ENCODE assay signal across 24 mouse cellular contexts in the genomic region with DNA sequence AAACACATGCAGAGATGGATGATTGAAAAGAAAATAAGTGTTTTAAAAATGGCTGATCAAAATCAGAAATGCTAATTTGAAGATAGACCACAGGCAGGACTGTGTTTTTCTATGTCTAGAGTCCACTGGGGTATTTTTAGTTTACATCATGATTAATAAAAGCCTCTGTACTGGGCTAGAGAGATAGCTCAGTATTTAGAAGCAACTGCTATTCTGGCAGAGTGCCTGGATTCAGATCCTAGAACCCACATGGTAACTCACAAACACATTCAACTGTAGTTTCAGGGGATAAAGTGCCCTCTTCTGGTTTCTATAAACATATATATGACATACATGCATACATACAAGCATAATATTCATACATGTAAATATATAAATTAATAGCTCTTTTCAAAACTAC.
A peak's percentile ranks its signal among the peaks of the same experiment; 100 is the strongest.
DNase-seq lines count a peak whose midpoint lies in the region; ATAC-seq and TF ChIP-seq lines count a peak whose summit lies in the region.
"Had no signal": no experiment of that assay in that cellular context is flagged by ENCODE, and none has a peak within 500 bp of the region (broad histone marks: within the 10 kb centered on the region; RNA-seq: fewer than 3 reads in every experiment).

No protein-coding gene starts in this region.

- H3K9me3 ChIP-seq in forebrain, embryonic 14.5 days (replicated peaks; ENCODE audit: control insufficient read depth, low read length): no peaks in the 10 kb centered on the region
- H3K9me3 ChIP-seq in forebrain, postnatal 0 days (ENCODE audit: low read length): no peaks in the 10 kb centered on the region
- H3K9me3 ChIP-seq in liver, embryonic 12.5 days (replicated peaks): no peaks in the 10 kb centered on the region
- H3K9me3 ChIP-seq: heart, embryonic 15.5 days; hindbrain, embryonic 15.5 days; kidney, embryonic 15.5 days; limb, embryonic 10.5 days; limb, embryonic 15.5 days had no signal

- H3K36me3 ChIP-seq in forebrain, embryonic 14.5 days (ENCODE audit: control insufficient read depth, insufficient read depth, low read length): no peaks in the 10 kb centered on the region
- H3K36me3 ChIP-seq in forebrain, postnatal 0 days (ENCODE audit: insufficient read depth): no peaks in the 10 kb centered on the region
- H3K36me3 ChIP-seq in liver, embryonic 12.5 days: no peaks in the 10 kb centered on the region
- H3K36me3 ChIP-seq: heart, embryonic 15.5 days; hindbrain, embryonic 15.5 days; kidney, embryonic 15.5 days; limb, embryonic 10.5 days; limb, embryonic 15.5 days had no signal

- TF ChIP-seq CTCF in forebrain, postnatal 0 days (IDR thresholded peaks at IDR 0.05; ENCODE audit: low read depth): no peak
- peak; percentile 40 for TF ChIP-seq CTCF in layer of hippocampus, adult 2 months (conservative IDR thresholded peaks at IDR 0.05)

- H3K4me1 ChIP-seq in forebrain, embryonic 14.5 days (ENCODE audit: control insufficient read depth, insufficient read depth, low read length): no peaks in the 10 kb centered on the region
- H3K4me1 ChIP-seq in forebrain, postnatal 0 days (ENCODE audit: insufficient read depth): no peaks in the 10 kb centered on the region
- no peaks in the 10 kb centered on the region for H3K4me1 ChIP-seq in liver, embryonic 12.5 days
- H3K4me1 ChIP-seq: kidney, embryonic 15.5 days; limb, embryonic 15.5 days had no signal

- H3K4me3 ChIP-seq in forebrain, embryonic 14.5 days (ENCODE audit: low read depth, low read length): no peak overlapping the region
- no peak overlapping the region for H3K4me3 ChIP-seq in forebrain, postnatal 0 days (ENCODE audit: low read depth, low read length)
- H3K4me3 ChIP-seq in layer of hippocampus, adult 2 months: no peak overlapping the region
- no peak overlapping the region for H3K4me3 ChIP-seq in liver, embryonic 12.5 days
- H3K4me3 ChIP-seq: heart, embryonic 15.5 days; hindbrain, embryonic 15.5 days; kidney, embryonic 15.5 days; limb, embryonic 10.5 days; limb, embryonic 15.5 days had no signal

- no peak overlapping the region for H3K27ac ChIP-seq in forebrain, embryonic 14.5 days (ENCODE audit: low read depth, low read length)
- H3K27ac ChIP-seq in forebrain, postnatal 0 days (ENCODE audit: low read depth, low read length): no peak overlapping the region
- H3K27ac ChIP-seq in layer of hippocampus, adult 2 months: no peak overlapping the region
- H3K27ac ChIP-seq in liver, embryonic 12.5 days: no peak overlapping the region
- H3K27ac ChIP-seq: heart, embryonic 15.5 days; hindbrain, embryonic 15.5 days; kidney, embryonic 15.5 days; limb, embryonic 10.5 days; limb, embryonic 15.5 days; liver, embryonic 14.5 days had no signal

- ATAC-seq in forebrain, embryonic 14.5 days: no peak
- no peak for ATAC-seq in forebrain, postnatal 0 days
- ATAC-seq in megakaryocyte-erythroid progenitor cell, adult 5-6 weeks (replicated peaks; ENCODE audit: low FRiP score, low TSS enrichment, poor library complexity, severe bottlenecking): 0 out of 2 replicates have a peak, but pooled peaks have one; percentile 34
- ATAC-seq in liver, embryonic 12.5 days: no peak
- ATAC-seq: midbrain, embryonic 16.5 days had no signal

- no peak overlapping the region for H3K9ac ChIP-seq in forebrain, embryonic 14.5 days (ENCODE audit: low read length)
- H3K9ac ChIP-seq in forebrain, postnatal 0 days: no peak overlapping the region
- H3K9ac ChIP-seq in liver, embryonic 12.5 days: no peak overlapping the region
- H3K9ac ChIP-seq: heart, embryonic 15.5 days; hindbrain, embryonic 15.5 days; kidney, embryonic 15.5 days; limb, embryonic 15.5 days; liver, embryonic 14.5 days had no signal

- no peak overlapping the region for H3K4me2 ChIP-seq in forebrain, embryonic 14.5 days (ENCODE audit: low read length)
- H3K4me2 ChIP-seq in forebrain, postnatal 0 days (ENCODE audit: low read depth): no peak overlapping the region
- H3K4me2 ChIP-seq in liver, embryonic 12.5 days: no peak overlapping the region
- H3K4me2 ChIP-seq: heart, embryonic 15.5 days; hindbrain, embryonic 15.5 days; kidney, embryonic 15.5 days; limb, embryonic 15.5 days had no signal

- no peaks in the 10 kb centered on the region for H3K27me3 ChIP-seq in forebrain, embryonic 14.5 days (replicated peaks; ENCODE audit: control insufficient read depth, insufficient read depth, low read length)
- H3K27me3 ChIP-seq in forebrain, postnatal 0 days (ENCODE audit: insufficient read depth, low read length): no peaks in the 10 kb centered on the region
- no peaks in the 10 kb centered on the region for H3K27me3 ChIP-seq in liver, embryonic 12.5 days (replicated peaks)
- H3K27me3 ChIP-seq: heart, embryonic 15.5 days; hindbrain, embryonic 15.5 days; kidney, embryonic 15.5 days; limb, embryonic 15.5 days had no signal

- peak; percentile 40 for DNase-seq in forebrain, embryonic 14.5 days (ENCODE audit: low spot score)
- no peak for DNase-seq in forebrain, postnatal 0 days
- no peak for DNase-seq in layer of hippocampus, adult 2 months (ENCODE audit: low spot score in 2 of 2)
- DNase-seq in layer of hippocampus, postnatal 36 days: no peak
- DNase-seq in brain, adult 2 months (ENCODE audit: low read depth, low spot score): peak; percentile 60
- DNase-seq: adrenal gland, postnatal 14 days; cerebellum, adult 18-20 months; gastrocnemius, postnatal 10 days; kidney, adult 18-20 months; kidney, postnatal 25 days; lung, adult 2 months; lung, postnatal 4 days; right cerebral cortex, postnatal 25 days; thymus, adult 18-20 months; thymus, postnatal 36 days had no signal

Comparison
In these comparisons a context has a peak if more than half of its experiments do, and no peak if none do; other contexts are left out.
1. DNase-seq: peak in forebrain, embryonic 14.5 days (single experiment) and brain, adult 2 months (single experiment); none in forebrain, postnatal 0 days (single experiment), layer of hippocampus, adult 2 months (0 of 2) and layer of hippocampus, postnatal 36 days (0 of 2).